Mouse (Mus musculus) layer of hippocampus, adult 9-11 months (tissue): Measurements from ENCODE around the gene Tcta.
A peak's percentile ranks its signal among the peaks of the same experiment; 100 is the strongest.
"Not testable (repeated sequence)": the region's sequence is repeated elsewhere in the genome, so short reads cannot be mapped to it uniquely, and the experiment has no call there.

Experiments used
- DNase-seq: peaks from one replicate; pipeline ENCODE4 v3.0.0; 2022

The Tcta gene

GRCm38 (mm10) chr9:108308141-108308540 is 2.2 kb upstream of the Tcta start:
- no peak for DNase-seq

GRCm38 (mm10) chr9:108307021-108307807 is 1.3 kb upstream of the Tcta start:
- DNase-seq: no peak

- DNase-seq: peak; percentile 60
Measured at GRCm38 (mm10) chr9:108306571-108306980, 616 bp upstream of the Tcta start.

GRCm38 (mm10) chr9:108305170-108305569 is 790 bp downstream of the Tcta start:
- no peak for DNase-seq

GRCm38 (mm10) chr9:108304716-108305115 is 1.2 kb downstream of the Tcta start:
- DNase-seq: no peak

GRCm38 (mm10) chr9:108301853-108302252 is 4.1 kb downstream of the Tcta start:
- no peak for DNase-seq

- no peak for DNase-seq
Measured at GRCm38 (mm10) chr9:108296453-108297355, 9.3 kb downstream of the Tcta start, which contains the start of gene Amt. Gene Amt (plus strand): TSS chr9:108296853.

- no peak for DNase-seq
Measured at GRCm38 (mm10) chr9:108290773-108291172, 15.2 kb downstream of the Tcta start.

GRCm38 (mm10) chr9:108290016-108290750 is 15.8 kb downstream of the Tcta start, which contains the start of gene Nicn1:
Gene Nicn1 (plus strand): TSS chr9:108290429.
- peak; percentile 98 for DNase-seq

GRCm38 (mm10) chr9:108289347-108289746 is 16.6 kb downstream of the Tcta start:
- DNase-seq: no peak

- not testable (repeated sequence) for DNase-seq
Measured at GRCm38 (mm10) chr9:108287526-108288238, 18.3 kb downstream of the Tcta start.

GRCm38 (mm10) chr9:108284410-108284809 is 21.6 kb downstream of the Tcta start:
- peak; percentile 64 for DNase-seq

GRCm38 (mm10) chr9:108280071-108280828 is 25.7 kb downstream of the Tcta start:
- no peak for DNase-seq

GRCm38 (mm10) chr9:108278697-108279450 is 27.1 kb downstream of the Tcta start:
- no peak for DNase-seq

- DNase-seq: no peak
Measured at GRCm38 (mm10) chr9:108275331-108275659, 30.7 kb downstream of the Tcta start.

- no peak for DNase-seq
Measured at GRCm38 (mm10) chr9:108274476-108275330, 31.3 kb downstream of the Tcta start.

- no peak for DNase-seq
Measured at GRCm38 (mm10) chr9:108273485-108273884, 32.5 kb downstream of the Tcta start.

GRCm38 (mm10) chr9:108272691-108273090 is 33.3 kb downstream of the Tcta start:
- no peak for DNase-seq

- DNase-seq: no peak
Measured at GRCm38 (mm10) chr9:108271941-108272340, 34.0 kb downstream of the Tcta start.

- DNase-seq: not testable (repeated sequence)
Measured at GRCm38 (mm10) chr9:108268701-108269100, 37.3 kb downstream of the Tcta start.
